Mouse (Mus musculus): Measurements from ENCODE around the gene 9430097D07Rik.

9430097D07Rik gene

DNA sequence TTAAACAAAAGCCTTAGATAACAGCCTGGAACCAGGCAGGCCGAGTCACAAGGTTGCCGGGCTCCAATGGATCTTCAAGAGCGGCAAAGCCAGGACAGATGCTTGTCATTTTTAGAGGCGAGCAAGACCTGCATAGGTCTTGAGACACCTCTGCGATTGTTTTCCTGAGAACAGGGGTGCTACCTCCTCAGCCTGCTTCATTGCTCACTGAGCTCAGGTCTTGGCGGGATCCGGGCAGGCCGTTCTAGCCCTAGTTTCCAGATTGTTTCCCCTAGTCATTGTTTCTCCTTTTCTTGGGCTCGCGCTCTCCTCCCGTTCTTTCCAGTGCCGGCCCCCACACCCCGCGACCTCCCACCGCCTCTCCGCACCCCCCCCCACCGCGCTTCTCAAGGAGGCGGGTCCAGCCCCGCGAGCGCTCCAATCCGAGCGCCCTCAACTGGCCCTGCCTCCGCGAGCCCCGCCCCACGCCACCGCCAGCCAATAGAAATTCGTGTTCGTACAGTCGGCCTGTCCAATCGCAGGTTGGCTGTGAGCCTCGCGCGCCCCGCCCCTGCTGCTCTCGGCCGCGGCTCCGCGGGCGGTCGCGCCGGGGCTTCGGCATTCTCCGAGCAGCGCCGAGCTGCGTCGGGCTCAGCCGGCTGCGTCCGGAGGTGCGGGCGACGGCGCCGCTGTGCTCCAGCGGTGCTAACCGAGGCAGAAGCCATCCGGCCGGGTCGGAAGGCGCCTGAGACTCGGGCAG, 40.6 kb downstream of the 9430097D07Rik start, which contains the start of gene Fam102a:
Gene Fam102a, plus strand, starts transcription at position 600 of the 739 bp plus-strand sequence.
- peak; percentile 97 for DNase-seq (ENCODE audit: low spot score)

GRCm38 (mm10) chr2:32534061-32534732, 41.3 kb downstream of the 9430097D07Rik start:
- DNase-seq (ENCODE audit: low spot score), result peak; percentile 38

DNA sequence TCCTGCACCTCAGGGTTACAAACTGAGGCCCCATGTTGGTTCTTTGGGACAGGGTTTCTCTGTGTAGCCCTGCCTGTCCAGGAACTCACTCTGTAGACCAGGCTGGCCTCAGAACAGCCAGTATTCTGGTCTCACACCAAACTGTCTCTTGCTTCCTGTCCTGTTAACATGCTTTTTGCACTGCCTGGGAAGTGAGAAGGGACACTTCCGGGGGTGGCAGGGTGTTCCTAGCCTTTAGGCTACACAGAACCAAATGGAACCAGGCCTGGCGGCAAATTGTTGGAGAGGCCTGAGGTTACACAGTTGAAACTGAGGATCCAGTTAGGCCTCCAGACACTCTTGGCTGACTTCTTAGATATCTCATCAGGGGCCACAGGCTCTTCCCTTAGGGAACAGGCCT, 42.3 kb downstream of the 9430097D07Rik start:
- no peak for DNase-seq (ENCODE audit: low spot score)

- no peak for DNase-seq (ENCODE audit: low spot score)
Measured at GRCm38 (mm10) chr2:32530479-32530878, 45.0 kb downstream of the 9430097D07Rik start.

DNA sequence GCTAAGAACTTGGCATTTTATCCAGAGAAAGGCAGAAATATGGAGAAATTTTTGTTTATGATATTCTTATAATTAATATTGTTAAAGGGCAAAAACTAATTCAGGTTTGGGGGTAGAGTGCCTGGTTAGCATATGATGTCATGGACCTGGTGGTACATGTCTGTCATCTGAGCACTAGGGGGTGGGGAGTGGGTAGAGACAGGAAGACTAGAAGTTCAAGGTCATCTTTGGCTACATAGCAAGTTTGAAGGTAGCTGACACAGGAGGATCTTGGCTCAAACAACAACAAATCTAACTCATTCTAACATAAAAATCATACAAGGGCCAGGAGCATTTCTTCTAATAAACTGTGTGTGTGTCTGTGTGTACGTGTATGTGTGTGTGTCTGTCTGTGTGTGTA, 47.2 kb downstream of the 9430097D07Rik start:
- no peak for DNase-seq (ENCODE audit: low spot score)

DNA sequence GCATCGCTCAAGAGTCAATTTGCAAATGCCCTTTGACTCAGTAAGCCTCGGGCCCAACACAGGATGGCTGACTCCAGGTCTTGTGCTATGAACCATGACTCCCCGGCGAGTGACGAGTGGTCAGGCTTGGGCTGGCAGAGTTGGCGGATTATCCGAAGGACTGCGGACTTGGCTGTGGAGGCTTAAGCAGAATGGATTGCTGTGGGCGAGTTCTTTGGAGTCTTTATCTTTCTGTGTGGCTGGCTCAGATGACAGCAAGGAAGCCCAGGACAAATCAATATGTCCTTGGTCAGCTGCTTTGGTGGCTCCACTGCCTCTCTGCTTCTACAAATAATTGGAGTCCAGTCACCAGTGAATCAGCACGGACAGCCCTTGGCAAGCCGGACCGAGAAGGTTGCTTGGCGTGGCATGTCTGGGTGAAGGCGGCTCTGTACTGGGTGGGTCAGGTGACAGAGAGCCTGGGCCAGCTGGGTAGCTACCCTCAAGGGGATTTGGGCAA, 48.0 kb downstream of the 9430097D07Rik start:
- no peak for DNase-seq (ENCODE audit: low spot score)

- DNase-seq (ENCODE audit: low spot score), result no peak
Measured at GRCm38 (mm10) chr2:32525816-32526215, 49.7 kb downstream of the 9430097D07Rik start.

- DNase-seq (ENCODE audit: low spot score), result no peak
Measured at GRCm38 (mm10) chr2:32524536-32525031, 50.9 kb downstream of the 9430097D07Rik start.

Measured in urinary bladder, postnatal 25 days (tissue).